Mouse (Mus musculus): Measurements from ENCODE around the gene Ccdc134. TPM values are rescaled to one million over a fixed set of nuclear protein-coding genes. Genes with fewer than 3 reads are reported as not detected.
A peak's percentile ranks its signal among the peaks of the same experiment; 100 is the strongest.

The Ccdc134 gene
- polyA plus RNA-seq, 1 experiment from 2014 or later, result 26.8 TPM

DNA sequence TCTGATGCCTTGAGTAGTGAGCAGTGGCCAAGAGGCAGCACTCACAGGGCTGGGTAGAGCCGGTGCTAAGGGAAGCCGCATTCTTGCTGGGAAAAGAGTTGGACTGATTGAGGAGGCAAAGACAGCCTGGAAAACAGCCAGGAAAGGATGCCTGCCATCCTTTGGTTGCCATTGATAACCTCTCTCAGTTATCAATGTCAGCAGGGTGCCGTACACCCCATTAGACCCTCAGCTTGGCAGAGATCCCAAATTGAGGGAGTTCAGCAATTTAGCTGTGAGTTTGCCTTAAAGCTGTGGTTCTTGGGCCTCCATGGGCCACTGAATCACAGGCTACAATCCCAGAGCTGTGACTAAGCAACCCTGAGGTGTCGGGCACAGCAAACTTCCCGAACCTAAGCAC is 53.4 kb downstream of the Ccdc134 start:
- no peak for ATAC-seq (ENCODE audit: insufficient number of reproducible peaks, insufficient read depth, low FRiP score, low TSS enrichment, low read depth)
- no peak overlapping the region for H3K27ac ChIP-seq
- no peak overlapping the region for H3K4me2 ChIP-seq
- H3K9ac ChIP-seq, result no peak overlapping the region
- peaks cover 100% of the 10 kb centered on the region for H3K36me3 ChIP-seq
- H3K4me1 ChIP-seq, result no peaks in the 10 kb centered on the region
- no peak overlapping the region for H3K4me3 ChIP-seq
- 94% methylated on average over 5 of the region's 5 CpGs for WGBS
- peaks cover 8% of the 10 kb centered on the region; the same call in 1 of the 2 replicates for H3K9me3 ChIP-seq
- H3K27me3 ChIP-seq, result no peaks in the 10 kb centered on the region

DNA sequence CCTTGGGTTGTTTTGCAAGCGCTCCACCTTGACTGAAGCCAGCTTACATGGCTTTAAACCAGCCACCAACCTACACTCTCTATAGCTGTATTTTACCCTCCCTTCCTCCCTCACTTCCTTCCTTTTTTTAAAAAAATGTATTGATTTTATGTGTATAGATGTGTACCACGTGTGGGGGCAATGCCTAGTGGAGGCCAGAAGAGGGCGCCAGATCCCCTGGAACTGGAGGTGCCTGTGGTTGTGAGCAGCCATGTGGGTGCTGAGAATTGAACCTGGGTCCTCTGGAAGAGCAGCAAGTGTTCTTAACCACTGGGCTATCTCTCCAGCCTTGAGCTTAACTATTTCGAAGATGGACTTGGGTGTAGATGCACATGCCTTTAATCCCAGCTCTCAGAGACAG is 54.6 kb downstream of the Ccdc134 start:
- WGBS, result 93% methylated on average over 4 of the region's 4 CpGs
- H3K9ac ChIP-seq, result no peak overlapping the region
- no peaks in the 10 kb centered on the region for H3K4me1 ChIP-seq
- no peak overlapping the region for H3K4me2 ChIP-seq
- peaks cover 100% of the 10 kb centered on the region for H3K36me3 ChIP-seq
- H3K27me3 ChIP-seq, result no peaks in the 10 kb centered on the region
- H3K4me3 ChIP-seq, result no peak overlapping the region
- ATAC-seq (ENCODE audit: insufficient number of reproducible peaks, insufficient read depth, low FRiP score, low TSS enrichment, low read depth), result no peak
- no peak overlapping the region for H3K27ac ChIP-seq
- peaks cover 8% of the 10 kb centered on the region; the same call in 1 of the 2 replicates for H3K9me3 ChIP-seq

DNA sequence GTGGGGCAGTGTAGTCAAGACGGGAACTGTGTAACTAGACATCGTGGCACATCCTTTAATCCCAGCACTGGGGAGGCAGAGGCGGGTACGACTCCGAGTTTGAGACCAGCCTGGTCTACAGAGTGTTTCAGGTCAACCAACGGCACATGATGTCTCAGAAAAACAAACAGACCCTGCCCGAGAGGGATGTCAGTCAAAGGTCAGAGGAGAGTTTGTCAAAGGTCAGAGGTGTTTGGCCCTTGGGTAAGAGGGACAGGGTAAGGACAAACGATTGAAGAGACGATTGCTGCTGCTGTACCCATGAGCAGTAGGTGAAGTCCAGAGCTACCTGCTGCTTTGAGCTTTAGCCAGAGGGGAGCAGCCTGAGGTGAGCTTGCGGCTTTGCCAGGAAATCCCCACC is 55.9 kb downstream of the Ccdc134 start:
- Histone ChIP-seq H3K4me3 (no peak overlapping the region), H3K27ac (no peak overlapping the region), H3K9ac (no peak overlapping the region; the same call in 1 of the 2 replicates), H3K36me3 (peaks cover 100% of the 10 kb centered on the region), H3K4me1 (no peaks in the 10 kb centered on the region), H3K9me3 (peaks cover 8% of the 10 kb centered on the region; the same call in 1 of the 2 replicates), H3K4me2 (no peak overlapping the region), H3K27me3 (no peaks in the 10 kb centered on the region)
- ATAC-seq (ENCODE audit: insufficient number of reproducible peaks, insufficient read depth, low FRiP score, low TSS enrichment, low read depth), result no peak
- WGBS, result 69% methylated on average over 10 of the region's 10 CpGs

DNA sequence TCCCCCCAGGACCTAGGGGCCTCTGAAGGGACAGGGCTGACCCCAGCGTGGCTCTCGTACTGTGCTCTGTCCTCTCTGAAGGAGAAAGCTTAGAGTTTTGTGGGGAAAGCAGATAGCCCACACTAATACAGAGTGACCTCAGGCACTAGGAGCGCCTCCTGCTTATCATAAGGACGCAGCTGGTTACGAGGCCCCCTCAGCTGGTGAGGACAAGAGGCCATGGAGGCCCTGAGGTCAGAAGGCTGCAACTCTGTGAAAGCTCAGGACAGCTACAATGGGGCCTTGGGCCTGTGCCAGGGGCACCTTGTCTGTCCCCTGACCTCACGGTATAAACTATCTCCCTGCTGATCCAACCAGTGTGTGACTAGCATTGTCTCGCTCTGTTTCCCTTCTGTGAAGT is 56.5 kb downstream of the Ccdc134 start:
- no peak overlapping the region for H3K27ac ChIP-seq
- no peaks in the 10 kb centered on the region for H3K4me1 ChIP-seq
- H3K27me3 ChIP-seq, result no peaks in the 10 kb centered on the region
- ATAC-seq (ENCODE audit: insufficient number of reproducible peaks, insufficient read depth, low FRiP score, low TSS enrichment, low read depth), result no peak
- no peak overlapping the region for H3K4me3 ChIP-seq
- peak overlapping the region; percentile 32; the same call in 1 of the 2 replicates for H3K9ac ChIP-seq
- H3K36me3 ChIP-seq, result peaks cover 100% of the 10 kb centered on the region
- no peak overlapping the region for H3K4me2 ChIP-seq
- H3K9me3 ChIP-seq, result peaks cover 8% of the 10 kb centered on the region; the same call in 1 of the 2 replicates
- 78% methylated on average over 7 of the region's 7 CpGs for WGBS

DNA sequence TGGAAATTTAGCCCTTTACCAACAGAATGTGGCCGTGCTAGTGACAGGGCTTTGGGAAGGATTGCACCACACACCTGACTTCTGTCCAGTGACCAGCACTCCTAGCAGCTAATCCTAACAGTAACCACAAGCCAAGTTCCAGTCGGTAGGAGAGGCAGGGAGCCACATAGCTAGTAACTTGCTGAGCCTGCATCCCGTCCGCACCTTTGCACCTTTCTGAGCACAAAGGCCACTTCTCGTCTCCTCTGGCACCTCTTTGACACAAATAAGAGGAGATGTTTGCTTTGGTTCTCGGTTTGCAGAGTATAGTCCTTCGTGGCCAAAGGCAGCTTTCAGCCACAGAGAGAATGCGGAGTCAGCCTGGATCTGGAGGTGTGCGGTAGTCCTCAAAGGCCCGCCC is 56.9 kb downstream of the Ccdc134 start:
- H3K4me1 ChIP-seq, result no peaks in the 10 kb centered on the region
- WGBS, result 89% methylated on average over 10 of the region's 10 CpGs
- H3K9ac ChIP-seq, result no peak overlapping the region

DNA sequence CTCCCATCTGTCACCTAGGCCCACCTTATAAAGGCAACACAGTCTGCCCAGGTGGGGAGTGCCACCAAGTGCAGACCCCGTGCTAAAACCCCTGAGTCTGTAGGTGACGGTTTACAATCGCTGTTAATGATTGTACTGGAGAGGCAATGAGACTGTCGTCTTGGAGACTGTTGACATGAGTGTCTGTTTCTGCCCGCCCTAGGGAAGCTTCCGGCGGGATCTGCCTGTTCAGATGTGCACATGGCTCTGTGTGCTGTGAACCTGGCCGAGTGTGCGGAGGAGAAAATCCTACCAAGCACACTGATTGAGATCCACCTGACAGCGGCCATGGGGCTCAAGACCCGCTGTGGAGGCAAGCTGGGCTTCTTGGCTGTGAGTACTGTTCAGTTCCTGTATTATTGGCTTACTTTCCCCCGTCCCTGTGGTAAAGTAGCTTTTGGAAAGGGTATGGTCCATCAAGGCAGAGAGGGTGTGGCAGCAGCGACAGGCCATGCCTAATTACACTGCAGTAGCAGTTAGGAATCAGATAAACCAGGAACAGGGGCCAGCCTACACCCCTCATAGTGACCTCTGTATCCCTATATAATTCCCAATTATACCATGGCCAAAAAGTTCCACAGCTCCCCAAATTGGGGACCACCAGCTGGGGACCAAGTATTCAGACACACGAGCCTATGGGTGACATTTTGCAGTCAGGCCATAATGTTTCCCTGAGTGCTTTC is 57.5 kb downstream of the Ccdc134 start:
- Histone ChIP-seq H3K9ac (0 out of 2 replicates have a peak overlapping the region, but pooled peaks have one; percentile 0), H3K9me3 (peaks cover 8% of the 10 kb centered on the region; the same call in 1 of the 2 replicates), H3K4me2 (no peak overlapping the region), H3K36me3 (peaks cover 100% of the 10 kb centered on the region), H3K4me1 (no peaks in the 10 kb centered on the region), H3K27ac (no peak overlapping the region), H3K27me3 (no peaks in the 10 kb centered on the region), H3K4me3 (no peak overlapping the region)
- WGBS, result 92% methylated on average over 14 of the region's 14 CpGs
- no peak for ATAC-seq (ENCODE audit: insufficient number of reproducible peaks, insufficient read depth, low FRiP score, low TSS enrichment, low read depth)

More for the DNA sequence above, 56.9 kb downstream of the Ccdc134 start:
- no peaks in the 10 kb centered on the region for H3K27me3 ChIP-seq
- ATAC-seq (ENCODE audit: insufficient number of reproducible peaks, insufficient read depth, low FRiP score, low TSS enrichment, low read depth), result no peak
- H3K4me3 ChIP-seq, result no peak overlapping the region
- H3K27ac ChIP-seq, result no peak overlapping the region
- peaks cover 100% of the 10 kb centered on the region for H3K36me3 ChIP-seq
- H3K4me2 ChIP-seq, result no peak overlapping the region
- peaks cover 8% of the 10 kb centered on the region; the same call in 1 of the 2 replicates for H3K9me3 ChIP-seq

DNA sequence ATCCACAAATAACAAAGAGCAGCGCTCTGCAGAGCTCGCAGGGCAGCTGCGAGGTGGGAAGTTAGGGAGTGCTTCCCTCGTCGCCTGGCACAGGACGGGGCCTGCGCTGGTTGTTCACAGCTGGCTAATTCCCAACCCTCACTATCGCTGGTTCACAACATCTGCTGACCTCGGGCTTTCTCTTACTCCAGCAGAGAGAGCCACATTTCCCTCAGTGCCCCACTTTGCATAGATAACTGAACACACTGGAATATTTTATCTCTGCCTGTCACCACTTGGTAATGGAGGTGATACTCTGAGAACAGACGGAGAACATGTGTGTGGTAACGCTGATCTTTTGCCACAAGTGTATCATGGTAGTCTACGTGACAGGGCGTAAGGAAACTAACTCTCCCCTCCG is 58.4 kb downstream of the Ccdc134 start:
- Histone ChIP-seq H3K4me2 (no peak overlapping the region), H3K4me3 (no peak overlapping the region), H3K27me3 (no peaks in the 10 kb centered on the region), H3K9me3 (peaks cover 8% of the 10 kb centered on the region; the same call in 1 of the 2 replicates), H3K27ac (no peak overlapping the region), H3K36me3 (peaks cover 98% of the 10 kb centered on the region), H3K9ac (no peak overlapping the region), H3K4me1 (no peaks in the 10 kb centered on the region)
- WGBS, result 83% methylated on average over 14 of the region's 14 CpGs
- no peak for ATAC-seq (ENCODE audit: insufficient number of reproducible peaks, insufficient read depth, low FRiP score, low TSS enrichment, low read depth)

DNA sequence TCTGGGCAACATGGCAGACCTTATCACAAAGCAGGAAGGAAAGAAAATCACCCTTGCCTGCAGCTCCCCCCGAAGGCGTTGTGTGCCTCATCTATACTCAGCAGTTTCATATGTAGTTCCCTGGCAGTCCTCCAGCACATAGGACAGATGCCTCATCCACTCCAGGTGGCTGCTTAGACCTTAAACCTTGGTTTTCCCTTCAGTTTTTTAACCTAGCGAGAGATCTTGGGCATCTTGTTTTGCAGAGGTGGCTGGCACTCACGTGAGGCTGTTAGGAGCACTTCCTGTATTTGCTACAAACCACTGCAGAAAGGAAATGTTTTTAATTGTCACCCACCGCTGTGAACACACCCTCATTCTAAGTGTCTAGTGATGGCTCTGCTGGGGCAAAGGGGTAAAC is 59.2 kb downstream of the Ccdc134 start:
- no peak for ATAC-seq (ENCODE audit: insufficient number of reproducible peaks, insufficient read depth, low FRiP score, low TSS enrichment, low read depth)
- WGBS, result 94% methylated on average over 5 of the region's 5 CpGs
- H3K4me3 ChIP-seq, result no peak overlapping the region
- H3K4me2 ChIP-seq, result no peak overlapping the region
- H3K9ac ChIP-seq, result no peak overlapping the region
- H3K27me3 ChIP-seq, result no peaks in the 10 kb centered on the region
- H3K4me1 ChIP-seq, result no peaks in the 10 kb centered on the region
- H3K27ac ChIP-seq, result no peak overlapping the region
- peaks cover 6% of the 10 kb centered on the region; the same call in 1 of the 2 replicates for H3K9me3 ChIP-seq
- H3K36me3 ChIP-seq, result peaks cover 98% of the 10 kb centered on the region

DNA sequence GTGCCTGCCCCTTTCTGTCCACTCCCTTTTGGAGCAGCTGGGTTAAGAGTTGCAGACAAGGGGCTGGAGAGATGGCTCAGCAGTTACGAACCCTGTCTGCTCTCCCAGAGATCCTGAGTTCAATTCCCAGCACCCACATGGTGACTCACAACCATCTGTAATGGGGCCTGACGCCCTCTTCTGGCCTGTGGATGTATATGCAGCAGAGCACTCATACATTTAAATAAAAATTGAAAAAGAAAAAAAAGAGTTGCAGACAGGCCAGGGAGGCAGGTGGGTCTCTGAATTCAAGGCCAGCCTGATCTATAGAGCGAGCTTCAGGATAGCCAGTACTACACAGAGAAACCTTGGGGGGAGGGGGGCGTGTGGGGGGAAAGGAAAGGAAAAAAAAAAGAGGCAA is 59.7 kb downstream of the Ccdc134 start:
- peaks cover 98% of the 10 kb centered on the region for H3K36me3 ChIP-seq
- peaks cover under 1% of the 10 kb centered on the region; the same call in 1 of the 2 replicates for H3K9me3 ChIP-seq
- no peak overlapping the region for H3K27ac ChIP-seq
- no peaks in the 10 kb centered on the region for H3K4me1 ChIP-seq
- no peak overlapping the region for H3K4me2 ChIP-seq
- WGBS, result 75% methylated on average over 4 of the region's 4 CpGs
- no peak for ATAC-seq (ENCODE audit: insufficient number of reproducible peaks, insufficient read depth, low FRiP score, low TSS enrichment, low read depth)
- H3K27me3 ChIP-seq, result no peaks in the 10 kb centered on the region
- no peak overlapping the region for H3K4me3 ChIP-seq
- no peak overlapping the region for H3K9ac ChIP-seq

DNA sequence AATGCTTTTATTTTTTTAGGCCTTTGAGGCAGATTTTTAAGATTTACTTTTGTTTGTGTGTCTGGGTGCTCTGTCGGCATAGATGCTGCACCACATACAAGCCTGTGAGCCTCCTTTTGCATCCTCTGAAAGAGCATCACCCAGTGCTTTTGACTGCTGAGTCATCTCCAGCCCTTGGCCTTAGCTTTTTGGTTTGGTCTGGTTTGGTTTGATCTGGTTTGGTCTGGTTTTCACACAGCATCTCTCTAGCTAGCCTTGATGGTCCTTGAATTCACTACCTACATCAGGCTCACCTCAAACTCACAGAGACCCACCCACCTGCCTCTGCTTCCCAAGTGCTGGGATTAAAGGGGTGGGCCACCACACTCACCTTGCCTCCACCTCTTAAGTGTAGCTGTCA is 60.2 kb downstream of the Ccdc134 start:
- H3K9ac ChIP-seq, result no peak overlapping the region
- no peaks in the 10 kb centered on the region for H3K9me3 ChIP-seq
- no peak overlapping the region for H3K27ac ChIP-seq
- no peak for ATAC-seq (ENCODE audit: insufficient number of reproducible peaks, insufficient read depth, low FRiP score, low TSS enrichment, low read depth)
- H3K4me1 ChIP-seq, result no peaks in the 10 kb centered on the region
- no peak overlapping the region for H3K4me2 ChIP-seq
- WGBS, result 77% methylated on average over 1 of the region's 1 CpGs
- no peaks in the 10 kb centered on the region for H3K27me3 ChIP-seq
- H3K4me3 ChIP-seq, result no peak overlapping the region
- peaks cover 98% of the 10 kb centered on the region for H3K36me3 ChIP-seq

DNA sequence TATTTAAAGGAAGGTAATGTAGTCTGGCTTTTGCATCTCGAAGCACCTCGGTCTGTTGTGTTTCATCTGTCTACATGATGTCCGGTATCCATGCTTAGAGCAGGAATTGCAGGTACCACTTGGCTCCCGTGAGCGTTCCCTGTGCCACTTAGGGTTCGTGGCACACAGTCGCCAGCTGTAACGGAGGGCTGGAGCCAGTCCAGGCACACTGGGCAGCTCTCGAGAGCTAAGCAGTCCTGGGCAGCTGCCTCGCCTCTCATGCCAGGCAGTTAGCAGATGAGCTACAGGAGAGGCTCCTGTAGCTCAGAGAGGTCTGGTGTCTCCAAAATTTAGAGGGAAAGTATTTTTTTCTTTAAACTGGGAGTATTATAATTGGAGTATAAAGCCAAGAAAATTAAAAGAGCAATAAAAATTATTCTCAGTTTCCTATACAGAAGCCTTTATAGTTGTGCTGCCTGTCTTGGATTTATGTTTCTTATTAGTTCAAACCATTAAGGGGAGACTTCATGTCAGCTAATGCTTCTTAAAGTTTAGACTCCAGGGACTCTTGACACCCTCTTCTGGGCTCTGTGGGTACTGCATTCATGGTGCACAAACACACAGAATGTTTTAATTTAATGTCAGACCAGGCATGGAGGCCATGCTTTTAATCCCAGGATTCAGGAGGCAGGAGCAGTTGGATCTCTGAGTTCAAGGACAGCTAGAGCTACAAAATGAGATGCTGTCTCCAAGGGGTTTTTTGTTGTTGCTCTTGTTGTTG is 60.9 kb downstream of the Ccdc134 start:
- Histone ChIP-seq H3K27me3 (no peaks in the 10 kb centered on the region), H3K9ac (no peak overlapping the region), H3K4me3 (no peak overlapping the region), H3K4me2 (no peak overlapping the region), H3K9me3 (no peaks in the 10 kb centered on the region), H3K27ac (no peak overlapping the region), H3K4me1 (no peaks in the 10 kb centered on the region), H3K36me3 (peaks cover 97% of the 10 kb centered on the region)
- no peak for ATAC-seq (ENCODE audit: insufficient number of reproducible peaks, insufficient read depth, low FRiP score, low TSS enrichment, low read depth)
- 95% methylated on average over 10 of the region's 10 CpGs for WGBS
